Mouse (Mus musculus) mouse embryonic stem cell (cell line): ENCODE measurements around the gene Atp6v0a2.
"Not testable (repeated sequence)": the region's sequence is repeated elsewhere in the genome, so short reads cannot be mapped to it uniquely, and the experiment has no call there.

ENCODE experiments used
- in situ Hi-C, 2 experiments: fragments of 300-500 bp; cut with MboI; formaldehyde crosslinking; loops; 1 replicate in 1 of 2; 3 replicates in 1 of 2; pipeline ENCODE4 v1.14.3; 2019 to 2020; ENCODE audit warnings: low sequenced_read_pairs in 2 of 2, low pct_unique_long_range_greater_than_20kb in 1 of 2, mixed read lengths in 1 of 2; ENCODE audit not compliant: unreplicated experiment in 1 of 2

Gene Atp6v0a2

GRCm38 (mm10) chr5:124633425-124633824 is 5.0 kb downstream of the Atp6v0a2 start:
- in situ Hi-C loops, result no loop called here

GRCm38 (mm10) chr5:124635068-124635467 is 6.7 kb downstream of the Atp6v0a2 start:
- in situ Hi-C loops, result not testable (repeated sequence)

GRCm38 (mm10) chr5:124636139-124636538 is 7.8 kb downstream of the Atp6v0a2 start:
- in situ Hi-C loops, result no loop called here

- in situ Hi-C loops, result no loop called here
These were observed 8.3 kb downstream of the Atp6v0a2 start for GRCm38 (mm10) chr5:124636694-124637093.

- in situ Hi-C loops, result no loop called here
These were observed 8.9 kb downstream of the Atp6v0a2 start for GRCm38 (mm10) chr5:124637300-124637699.

- in situ Hi-C loops, result no loop called here
These were observed 9.5 kb downstream of the Atp6v0a2 start for GRCm38 (mm10) chr5:124637836-124638235.

- in situ Hi-C loops, result no loop called here
These were observed 85.4 kb downstream of the Atp6v0a2 start for GRCm38 (mm10) chr5:124713741-124714140.

- in situ Hi-C loops, result no loop called here
These were observed 86.8 kb downstream of the Atp6v0a2 start for GRCm38 (mm10) chr5:124715135-124715534.

- in situ Hi-C loops, result no loop called here
These were observed 89.6 kb downstream of the Atp6v0a2 start for GRCm38 (mm10) chr5:124717969-124718368.

- in situ Hi-C loops, result no loop called here
These were observed 90.0 kb downstream of the Atp6v0a2 start for GRCm38 (mm10) chr5:124718396-124718795.

- in situ Hi-C loops, result no loop called here
These were observed 94.7 kb downstream of the Atp6v0a2 start for GRCm38 (mm10) chr5:124723125-124723524.

GRCm38 (mm10) chr5:124724997-124725396 is 96.6 kb downstream of the Atp6v0a2 start, which contains the start of gene Dnah10:
TSS of gene Dnah10 (plus strand) at chr5:124725085.
- in situ Hi-C loops, result no loop called here

- in situ Hi-C loops, result no loop called here
These were observed 101.4 kb downstream of the Atp6v0a2 start for GRCm38 (mm10) chr5:124729662-124730206.

- in situ Hi-C loops, result no loop called here
These were observed 105.6 kb downstream of the Atp6v0a2 start for GRCm38 (mm10) chr5:124733961-124734360.

- in situ Hi-C loops, result no loop called here
These were observed 113.7 kb downstream of the Atp6v0a2 start for GRCm38 (mm10) chr5:124741898-124742599.

- in situ Hi-C loops, result no loop called here
These were observed 115.5 kb downstream of the Atp6v0a2 start for GRCm38 (mm10) chr5:124743841-124744240.

GRCm38 (mm10) chr5:124746220-124746619 is 117.8 kb downstream of the Atp6v0a2 start:
- in situ Hi-C loops, result no loop called here

GRCm38 (mm10) chr5:124748296-124748695 is 119.9 kb downstream of the Atp6v0a2 start:
- in situ Hi-C loops, result no loop called here

GRCm38 (mm10) chr5:124751656-124752055 is 123.3 kb downstream of the Atp6v0a2 start:
- in situ Hi-C loops, result no loop called here

GRCm38 (mm10) chr5:124761011-124761410 is 132.6 kb downstream of the Atp6v0a2 start:
- in situ Hi-C loops, result no loop called here
